Mouse (Mus musculus): ENCODE data around the gene Cldn14. TPM values are rescaled to one million over a fixed set of nuclear protein-coding genes. Genes with fewer than 3 reads are reported as not detected.

Cldn14 gene
- total and polyA plus RNA-seq, 3 experiments: not detected

GRCm38 (mm10) chr16:94032270-94032669 is 23.6 kb upstream of the Cldn14 start:
- peak; percentile 23; the same call in 1 of the 2 replicates for TF ChIP-seq SIN3A (IDR thresholded peaks at IDR 0.05; ENCODE audit: low read length)
- TF ChIP-seq MEF2A (IDR thresholded peaks at IDR 0.05; ENCODE audit: extremely low read depth, insufficient replicate concordance, low read depth, low read length, poor library complexity, severe bottlenecking): 0 out of 2 replicates have a peak, but pooled peaks have one; percentile 57
- no peak for TF ChIP-seq MAFK (IDR thresholded peaks at IDR 0.05; ENCODE audit: borderline replicate concordance, low read depth, low read length)
- 0 out of 2 replicates have a peak, but pooled peaks have one; percentile 3 for TF ChIP-seq JUND (IDR thresholded peaks at IDR 0.05; ENCODE audit: low read depth, low read length)
- TF ChIP-seq ZNF384 (IDR thresholded peaks at IDR 0.05; ENCODE audit: low read depth, low read length): peak; percentile 39; the same call in 1 of the 2 replicates
- peak; percentile 87 for TF ChIP-seq GATA1 (IDR thresholded peaks at IDR 0.05; ENCODE audit: low read depth, low read length)
- peak; percentile 35; the same call in 1 of the 2 replicates for TF ChIP-seq MXI1 (IDR thresholded peaks at IDR 0.05; ENCODE audit: low read depth, low read length)
- 0 out of 2 replicates have a peak, but pooled peaks have one; percentile 27 for TF ChIP-seq RCOR1 (IDR thresholded peaks at IDR 0.05; ENCODE audit: low read depth, low read length)
- TF ChIP-seq ELF1 (IDR thresholded peaks at IDR 0.05; ENCODE audit: low read depth, low read length): no peak
- TF ChIP-seq EP300 (IDR thresholded peaks at IDR 0.05; ENCODE audit: low read depth in 1 of 2, low read length in 2 of 2): peak; percentile 58 to 83; a peak in 3 of 4 replicates
- no peak for TF ChIP-seq E2F4 (IDR thresholded peaks at IDR 0.05; ENCODE audit: borderline replicate concordance, low read depth, low read length)
- peak; percentile 34; the same call in 1 of the 2 replicates for TF ChIP-seq HCFC1 (IDR thresholded peaks at IDR 0.05; ENCODE audit: low read depth, low read length)
- peak; percentile 53; the same call in 1 of the 2 replicates for TF ChIP-seq ETS1 (IDR thresholded peaks at IDR 0.05; ENCODE audit: low read depth, low read length)
- no peak for TF ChIP-seq MYB (IDR thresholded peaks at IDR 0.05; ENCODE audit: low read depth, low read length)
- TF ChIP-seq KAT2A (conservative IDR thresholded peaks at IDR 0.05; ENCODE audit: low read depth, low read length): no peak
- TF ChIP-seq TCF12 (IDR thresholded peaks at IDR 0.05; ENCODE audit: low read depth, low read length): peak; percentile 30; the same call in 1 of the 2 replicates

DNA sequence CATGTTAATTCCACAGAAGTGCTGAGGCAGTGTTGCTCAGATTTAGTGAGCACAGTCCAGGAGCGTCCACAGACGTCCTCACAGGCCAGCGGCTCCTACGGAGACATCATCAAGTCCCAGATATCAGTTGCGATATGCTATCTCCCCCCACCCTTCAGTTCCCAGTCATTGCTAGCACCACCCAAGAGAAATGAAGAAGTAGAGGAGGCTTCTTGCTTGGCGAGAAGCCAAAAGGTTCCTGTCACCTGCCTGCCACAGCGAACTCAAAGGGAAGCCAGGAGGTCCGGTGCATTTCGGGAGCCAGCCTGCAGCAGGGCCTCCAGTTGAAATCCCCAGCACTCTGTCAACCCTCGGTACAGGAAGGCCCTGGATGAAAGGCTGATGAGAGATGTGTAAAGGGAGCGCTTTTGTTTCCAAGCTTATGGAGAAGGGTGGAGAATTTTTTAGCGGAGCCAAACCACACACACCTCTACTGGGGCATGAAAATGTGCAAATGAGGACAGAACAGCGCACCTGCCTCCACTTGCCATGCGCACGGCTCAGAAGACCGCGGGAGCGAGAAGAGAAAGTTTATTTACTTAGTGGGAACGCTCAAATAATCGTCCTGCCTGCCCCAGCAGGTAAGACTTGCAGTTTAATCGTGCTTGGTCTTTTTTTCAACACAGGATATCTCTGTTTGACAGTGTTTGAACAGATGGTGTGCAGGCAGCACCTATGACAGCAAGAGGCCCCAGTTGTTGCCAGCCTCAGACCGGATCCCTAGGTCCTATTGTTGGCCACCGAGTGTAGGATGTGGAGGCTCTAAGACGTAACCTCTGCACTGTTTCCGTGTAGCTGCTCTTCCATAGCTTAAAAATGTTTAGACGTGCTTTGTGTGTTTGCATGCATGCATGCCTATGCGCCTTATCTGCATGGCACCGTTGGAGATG is 15.0 kb upstream of the Cldn14 start:
- no peak overlapping the region for H3K27ac ChIP-seq (ENCODE audit: control insufficient read depth, low read depth, low read length)
- no peaks in the 10 kb centered on the region for H3K9me3 ChIP-seq (replicated peaks; ENCODE audit: insufficient read depth, low read length)
- H3K36me3 ChIP-seq (ENCODE audit: control insufficient read depth in 1 of 2, insufficient read depth in 2 of 2, low read length in 2 of 2): peaks cover 0 to 6% of the 10 kb centered on the region in 2 experiments; a peak in 2 of 4 replicates
- no peaks in the 10 kb centered on the region for H3K79me2 ChIP-seq (ENCODE audit: control insufficient read depth, insufficient read depth, low read length, poor library complexity)
- peaks cover 0 to 11% of the 10 kb centered on the region in 2 experiments; a peak in 2 of 4 replicates for H3K4me1 ChIP-seq (ENCODE audit: control insufficient read depth in 1 of 2, insufficient read depth in 2 of 2, low read length in 2 of 2)
- H3K27me3 ChIP-seq (ENCODE audit: control insufficient read depth in 1 of 2, insufficient read depth in 2 of 2, low read length in 2 of 2): no peaks in the 10 kb centered on the region; a peak in 1 of 4 replicates
- TF ChIP-seq CTCF (IDR thresholded peaks at IDR 0.05 in 2 of 3, conservative IDR thresholded peaks at IDR 0.05 in 1 of 3; ENCODE audit: control insufficient read depth in 1 of 3, insufficient read depth in 1 of 3, low read depth in 2 of 3, low read length in 3 of 3, poor library complexity in 1 of 3, severe bottlenecking in 1 of 3) (no peak), MAFK (IDR thresholded peaks at IDR 0.05; ENCODE audit: borderline replicate concordance, low read depth, low read length) (no peak), BHLHE40 (IDR thresholded peaks at IDR 0.05; ENCODE audit: borderline replicate concordance, low read depth, low read length) (peak; percentile 57; the same call in 1 of the 2 replicates), TCF12 (IDR thresholded peaks at IDR 0.05; ENCODE audit: low read depth, low read length) (peak; percentile 61), ZMIZ1 (IDR thresholded peaks at IDR 0.05; ENCODE audit: low read depth, low read length) (no peak), GATA1 (IDR thresholded peaks at IDR 0.05; ENCODE audit: low read depth, low read length) (peak; percentile 87), MYC (IDR thresholded peaks at IDR 0.05; ENCODE audit: low read depth, low read length) (no peak), EP300 (IDR thresholded peaks at IDR 0.05; ENCODE audit: low read depth in 1 of 2, low read length in 2 of 2) (peak; percentile 61 to 71; a peak in 3 of 4 replicates), ETS1 (IDR thresholded peaks at IDR 0.05; ENCODE audit: low read depth, low read length) (peak; percentile 68), GABPA (IDR thresholded peaks at IDR 0.05; ENCODE audit: low read depth, low read length) (no peak), USF1 (IDR thresholded peaks at IDR 0.05; ENCODE audit: low read depth, low read length) (no peak)
- peak; percentile 78 for DNase-seq (ENCODE audit: low read depth, low spot score)
- H3K9ac ChIP-seq (ENCODE audit: control insufficient read depth, low read depth, low read length, poor library complexity, severe bottlenecking): no peak overlapping the region
- H3K4me3 ChIP-seq (ENCODE audit: control insufficient read depth in 1 of 2, insufficient read depth in 1 of 2, low read depth in 2 of 2, low read length in 2 of 2): no peak overlapping the region

More at GRCm38 (mm10) chr16:94032270-94032669, 23.6 kb upstream of the Cldn14 start:
- H3K9ac ChIP-seq (ENCODE audit: control insufficient read depth, low read depth, low read length, poor library complexity, severe bottlenecking): peak overlapping the region; percentile 42
- H3K4me3 ChIP-seq (ENCODE audit: control insufficient read depth in 1 of 2, insufficient read depth in 1 of 2, low read depth in 2 of 2, low read length in 2 of 2): no peak overlapping the region
- peak; percentile 72 for DNase-seq (ENCODE audit: low read depth, low spot score)
- H3K9me3 ChIP-seq (replicated peaks; ENCODE audit: insufficient read depth, low read length): no peaks in the 10 kb centered on the region
- peaks cover 0 to 16% of the 10 kb centered on the region in 2 experiments; a peak in 2 of 4 replicates for H3K36me3 ChIP-seq (ENCODE audit: control insufficient read depth in 1 of 2, insufficient read depth in 2 of 2, low read length in 2 of 2)
- peak overlapping the region; percentile 64 for H3K27ac ChIP-seq (ENCODE audit: control insufficient read depth, low read depth, low read length)
- no peaks in the 10 kb centered on the region for H3K79me2 ChIP-seq (ENCODE audit: control insufficient read depth, insufficient read depth, low read length, poor library complexity)
- peaks cover 11 to 17% of the 10 kb centered on the region in 2 experiments for H3K4me1 ChIP-seq (ENCODE audit: control insufficient read depth in 1 of 2, insufficient read depth in 2 of 2, low read length in 2 of 2)
- no peaks in the 10 kb centered on the region; a peak in 1 of 4 replicates for H3K27me3 ChIP-seq (ENCODE audit: control insufficient read depth in 1 of 2, insufficient read depth in 2 of 2, low read length in 2 of 2)

All from MEL (cell line).